In genomic region chr11:99023500-99024467, GRCm38 (mm10) we compare ENCODE assay signal across 8 mouse cellular contexts. TPM values are rescaled to one million over a fixed set of nuclear protein-coding genes. Genes with fewer than 3 reads are reported as not detected.
DNase-seq lines count a peak whose midpoint lies in the region; ATAC-seq lines count a peak whose summit lies in the region.

Gene Top2a, minus strand, starts transcription at chr11:99024189.

- WGBS in heart, embryonic 13.5 days: under 1% methylated on average over 54 of the region's 54 CpGs
- WGBS in liver, embryonic 12.5 days (ENCODE audit: insufficient replicate concordance): 1% methylated on average over 54 of the region's 54 CpGs
- under 1% methylated on average over 54 of the region's 54 CpGs for WGBS in stomach, embryonic 15.5 days

- peak within 1 kb of the TSS; percentile 89 for H3K9ac ChIP-seq in heart, embryonic 13.5 days
- H3K9ac ChIP-seq in liver, embryonic 12.5 days: peak within 1 kb of the TSS; percentile 94
- peak within 1 kb of the TSS; percentile 56 for H3K9ac ChIP-seq in stomach, embryonic 15.5 days

- ATAC-seq in CD4-positive, CD25-positive, alpha-beta regulatory T cell, adult 4 months: peak; percentile 97
- peak; percentile 89 for ATAC-seq in heart, embryonic 13.5 days (ENCODE audit: extremely low read depth, insufficient number of reproducible peaks, low FRiP score, low TSS enrichment)
- peak; percentile 91 for ATAC-seq in liver, embryonic 12.5 days
- peak; percentile 95 for ATAC-seq in stomach, embryonic 15.5 days (ENCODE audit: insufficient read depth, low FRiP score, low read depth)

- no peaks in the 10 kb centered on the region for H3K27me3 ChIP-seq in heart, embryonic 13.5 days (replicated peaks)
- no peaks in the 10 kb centered on the region for H3K27me3 ChIP-seq in liver, embryonic 12.5 days (replicated peaks)
- H3K27me3 ChIP-seq in stomach, embryonic 15.5 days (replicated peaks): no peaks in the 10 kb centered on the region

- H3K4me3 ChIP-seq in brown adipose tissue, adult 24 weeks (ENCODE audit: insufficient read depth, low read depth, low read length): peak within 1 kb of the TSS; percentile 74
- peak within 1 kb of the TSS; percentile 89 for H3K4me3 ChIP-seq in heart, embryonic 13.5 days
- H3K4me3 ChIP-seq in liver, embryonic 12.5 days: peak within 1 kb of the TSS; percentile 91
- peak within 1 kb of the TSS; percentile 76 for H3K4me3 ChIP-seq in stomach, embryonic 15.5 days (replicated peaks)

- peaks cover 34% of the 10 kb centered on the region for H3K36me3 ChIP-seq in heart, embryonic 13.5 days
- H3K36me3 ChIP-seq in liver, embryonic 12.5 days: peaks cover 44% of the 10 kb centered on the region
- H3K36me3 ChIP-seq in stomach, embryonic 15.5 days: peaks cover 11% of the 10 kb centered on the region

- no peak within 1 kb of the TSS for H3K27ac ChIP-seq in brown adipose tissue, adult 24 weeks (replicated peaks; ENCODE audit: low read depth, low read length)
- H3K27ac ChIP-seq in heart, embryonic 13.5 days (replicated peaks): peak within 1 kb of the TSS; percentile 75
- H3K27ac ChIP-seq in liver, embryonic 12.5 days: peak within 1 kb of the TSS; percentile 90
- H3K27ac ChIP-seq in stomach, embryonic 15.5 days: peak within 1 kb of the TSS; percentile 77

- H3K4me1 ChIP-seq in brown adipose tissue, adult 24 weeks (ENCODE audit: control insufficient read depth, insufficient read depth, insufficient read length, low read length): no peaks in the 10 kb centered on the region
- peaks cover 30% of the 10 kb centered on the region for H3K4me1 ChIP-seq in heart, embryonic 13.5 days
- H3K4me1 ChIP-seq in liver, embryonic 12.5 days: peaks cover 49% of the 10 kb centered on the region
- H3K4me1 ChIP-seq in stomach, embryonic 15.5 days: peaks cover 4% of the 10 kb centered on the region; the same call in 1 of the 2 replicates

- H3K9me3 ChIP-seq in heart, embryonic 13.5 days: no peaks in the 10 kb centered on the region
- H3K9me3 ChIP-seq in liver, embryonic 12.5 days (replicated peaks): no peaks in the 10 kb centered on the region
- no peaks in the 10 kb centered on the region for H3K9me3 ChIP-seq in stomach, embryonic 15.5 days

- peak; percentile 93 for DNase-seq in fat pad, adult 2 months (ENCODE audit: extremely low read depth, low read depth, low spot score)
- peak; percentile 86 for DNase-seq in kidney, postnatal 10 days
- peak; percentile 97 to 98 for DNase-seq in natural killer cell, adult 2 months (ENCODE audit: low spot score in 2 of 2)

- H3K4me2 ChIP-seq in heart, embryonic 13.5 days: peak within 1 kb of the TSS; percentile 79
- peak within 1 kb of the TSS; percentile 83 for H3K4me2 ChIP-seq in liver, embryonic 12.5 days
- peak within 1 kb of the TSS; percentile 65 for H3K4me2 ChIP-seq in stomach, embryonic 15.5 days

RNA-seq across cellular contexts. Expression of gene Top2a, which starts in this region (rescaled TPM):
- polyA plus RNA-seq in CD4-positive, CD25-positive, alpha-beta regulatory T cell, adult 4 months (2017; shearing (Covaris generic)): 10 to 100 TPM; 39.6 to 58.8 TPM
- polyA plus RNA-seq in brown adipose tissue, adult 24 weeks (2012; ENCODE audit: insufficient read depth, insufficient read length, missing spikeins): 0.92 and 1.2 TPM in 2 replicates
- polyA plus RNA-seq in heart, embryonic 13.5 days (2015; fragmentation: Nextera tagmentation; extraction: Ambion mirVana): 158 and 170 TPM in 2 replicates
- polyA plus RNA-seq in liver, embryonic 12.5 days (2016; fragmentation: Nextera tagmentation; extraction: Ambion mirVana): 249 and 261 TPM in 2 replicates
- 211 and 217 TPM in 2 replicates for polyA plus RNA-seq in stomach, embryonic 15.5 days (2015; fragmentation: Nextera tagmentation; extraction: Ambion mirVana)

Comparison
In these comparisons a context has a peak if more than half of its experiments do, and no peak if none do; other contexts are left out.
1. RNA of gene Top2a (polyA plus RNA-seq): 249 to 261 TPM in liver, embryonic 12.5 days, 211 to 217 TPM in stomach, embryonic 15.5 days, 158 to 170 TPM in heart, embryonic 13.5 days and 39.6 to 58.8 TPM in CD4-positive, CD25-positive, alpha-beta regulatory T cell, adult 4 months; 0.92 to 1.2 TPM in brown adipose tissue, adult 24 weeks; every median in the first group is over 10 times any median in the second.
2. Peak in every context shown above with its lines, with median percentiles within 50 percentile points of each other: ATAC-seq, H3K4me3 ChIP-seq, DNase-seq, H3K4me2 ChIP-seq and H3K9ac ChIP-seq.